Mouse (Mus musculus) erythroblast, embryonic 14.5 days (primary cell): ENCODE results near the gene Cecr2. TPM values are rescaled to one million over a fixed set of nuclear protein-coding genes. Genes with fewer than 3 reads are reported as not detected.

Experiments
- H3K27me3 ChIP-seq: 2 replicates; pipeline ENCODE4 v1.6.1; 2012; ENCODE audit warnings: inconsistent platforms; ENCODE audit not compliant: control insufficient read depth
- H3K36me3 ChIP-seq: 2 replicates; pipeline ENCODE4 v1.6.1; 2012; ENCODE audit warnings: mild to moderate bottlenecking, inconsistent platforms; ENCODE audit not compliant: control insufficient read depth
- H3K4me1 ChIP-seq: 2 replicates; pipeline ENCODE4 v1.6.1; 2012; ENCODE audit warnings: inconsistent platforms; ENCODE audit not compliant: control insufficient read depth
- H3K4me3 ChIP-seq: replicated peaks from 2 replicates; pipeline ENCODE3; 2012; ENCODE audit warnings: moderate library complexity, mild to moderate bottlenecking, inconsistent platforms
- H3K9me3 ChIP-seq: 2 replicates; pipeline ENCODE4 v1.6.1; 2012; ENCODE audit warnings: low read length, inconsistent platforms, mixed read lengths; ENCODE audit not compliant: control insufficient read depth
- GATA1 ChIP-seq: IDR thresholded peaks from 2 replicates; pipeline ENCODE4 v1.6.1; 2012; ENCODE audit warnings: low read length, inconsistent platforms, mixed read lengths
- TAL1 ChIP-seq: IDR thresholded peaks from 3 replicates; pipeline ENCODE4 v1.6.1; 2012; ENCODE audit warnings: low read length, inconsistent platforms, mixed read lengths
- polyA plus RNA-seq: library from polyadenylated mRNA; stranded (reverse); fragments of >175 nt; gene quantifications from 2 replicates; pipeline ENCODE4 v1.2.3, GENCODE M21; 2012

Gene Cecr2
- polyA plus RNA-seq, 1 experiment = 1.9 TPM

GRCm38 (mm10) chr6:120819294-120819693 is 153.1 kb downstream of the Cecr2 start:
- Histone ChIP-seq H3K9me3 (no peaks in the 10 kb centered on the region), H3K27me3 (no peaks in the 10 kb centered on the region), H3K36me3 (peaks cover 42% of the 10 kb centered on the region), H3K4me3 (peak overlapping the region; percentile 11), H3K4me1 (peaks cover 49% of the 10 kb centered on the region)
- no peak for TF ChIP-seq GATA1
- no peak for TF ChIP-seq TAL1

GRCm38 (mm10) chr6:120820144-120820543 is 154.0 kb downstream of the Cecr2 start:
- Histone ChIP-seq H3K27me3 (no peaks in the 10 kb centered on the region), H3K4me3 (peak overlapping the region; percentile 100), H3K9me3 (no peaks in the 10 kb centered on the region), H3K36me3 (peaks cover 42% of the 10 kb centered on the region), H3K4me1 (peaks cover 53% of the 10 kb centered on the region)
- TF ChIP-seq TAL1 (no peak), GATA1 (no peak)

Other genes starting within 250 kb of the Cecr2 start
- gene Il17ra, start 203.1 kb upstream of the Cecr2 start, polyA plus RNA-seq = 0.53 and 0.60 TPM in 2 replicates
- gene Tmem121b, start 172.6 kb upstream of the Cecr2 start, polyA plus RNA-seq = not detected in 2 replicates
- 0.69 and 0.78 TPM in 2 replicates for gene Hdhd5, start 135.1 kb upstream of the Cecr2 start, polyA plus RNA-seq
- 0.10 and 0.15 TPM in 2 replicates for gene Slc25a18, start 107.2 kb downstream of the Cecr2 start, polyA plus RNA-seq
- gene Atp6v1e1, start 156.4 kb downstream of the Cecr2 start, polyA plus RNA-seq = 19.0 and 20.2 TPM in 2 replicates
- 15.0 and 17.5 TPM in 2 replicates for gene Bcl2l13, start 169.8 kb downstream of the Cecr2 start, polyA plus RNA-seq